Mouse (Mus musculus): ENCODE measurements at regions not wholly inside any gene's neighbourhood (a gene's known extent, or its start where the extent isn't known, plus 50 kb on each side); places are given as distances from the start of the nearest gene placed in this dataset.

GRCm38 (mm10) chr1:42623766-42624165 is 71.8 kb upstream of the Pou3f3 start:
- no peaks in the 10 kb centered on the region for H3K36me3 ChIP-seq (ENCODE audit: control insufficient read depth, insufficient read depth, low read length, poor library complexity, severe bottlenecking)
- H3K4me3 ChIP-seq (ENCODE audit: low read depth, low read length): no peak overlapping the region
- no peak overlapping the region for H3K27ac ChIP-seq (ENCODE audit: insufficient read depth, low read length)
- TF ChIP-seq CTCF (IDR thresholded peaks at IDR 0.05; ENCODE audit: low read depth, low read length) (no peak), POLR2A (IDR thresholded peaks at IDR 0.05; ENCODE audit: insufficient read depth, low read length) (no peak)
- no peaks in the 10 kb centered on the region for H3K4me1 ChIP-seq (ENCODE audit: control insufficient read depth, insufficient read depth, low read length)
- H3K27me3 ChIP-seq (ENCODE audit: control insufficient read depth, insufficient read depth, low read length, poor library complexity, severe bottlenecking): no peaks in the 10 kb centered on the region
- no peak overlapping the region for H3K9ac ChIP-seq (ENCODE audit: low read depth, poor library complexity, severe bottlenecking)
- H3K9me3 ChIP-seq (replicated peaks; ENCODE audit: control insufficient read depth, insufficient read depth, low read length, poor library complexity, severe bottlenecking): no peaks in the 10 kb centered on the region

GRCm38 (mm10) chr1:42628800-42629199 is 66.8 kb upstream of the Pou3f3 start:
- Histone ChIP-seq H3K9me3 (replicated peaks; ENCODE audit: control insufficient read depth, insufficient read depth, low read length, poor library complexity, severe bottlenecking) (no peaks in the 10 kb centered on the region), H3K4me1 (ENCODE audit: control insufficient read depth, insufficient read depth, low read length) (no peaks in the 10 kb centered on the region), H3K36me3 (ENCODE audit: control insufficient read depth, insufficient read depth, low read length, poor library complexity, severe bottlenecking) (no peaks in the 10 kb centered on the region), H3K9ac (ENCODE audit: low read depth, poor library complexity, severe bottlenecking) (no peak overlapping the region), H3K27ac (ENCODE audit: insufficient read depth, low read length) (no peak overlapping the region), H3K4me3 (ENCODE audit: low read depth, low read length) (no peak overlapping the region), H3K27me3 (ENCODE audit: control insufficient read depth, insufficient read depth, low read length, poor library complexity, severe bottlenecking) (no peaks in the 10 kb centered on the region; the same call in 1 of the 2 replicates)
- TF ChIP-seq POLR2A (IDR thresholded peaks at IDR 0.05; ENCODE audit: insufficient read depth, low read length) (no peak), EP300 (IDR thresholded peaks at IDR 0.05; ENCODE audit: insufficient read depth, low read depth, low read length) (no peak), CTCF (IDR thresholded peaks at IDR 0.05; ENCODE audit: low read depth, low read length) (no peak)

GRCm38 (mm10) chr1:42629465-42630261 is 65.9 kb upstream of the Pou3f3 start:
- Histone ChIP-seq H3K4me3 (ENCODE audit: low read depth, low read length) (no peak overlapping the region), H3K36me3 (ENCODE audit: control insufficient read depth, insufficient read depth, low read length, poor library complexity, severe bottlenecking) (no peaks in the 10 kb centered on the region), H3K27me3 (ENCODE audit: control insufficient read depth, insufficient read depth, low read length, poor library complexity, severe bottlenecking) (no peaks in the 10 kb centered on the region; the same call in 1 of the 2 replicates), H3K4me1 (ENCODE audit: control insufficient read depth, insufficient read depth, low read length) (no peaks in the 10 kb centered on the region), H3K9me3 (replicated peaks; ENCODE audit: control insufficient read depth, insufficient read depth, low read length, poor library complexity, severe bottlenecking) (no peaks in the 10 kb centered on the region), H3K27ac (ENCODE audit: insufficient read depth, low read length) (no peak overlapping the region), H3K9ac (ENCODE audit: low read depth, poor library complexity, severe bottlenecking) (no peak overlapping the region)
- no peak for TF ChIP-seq CTCF (IDR thresholded peaks at IDR 0.05; ENCODE audit: low read depth, low read length)
- no peak for TF ChIP-seq EP300 (IDR thresholded peaks at IDR 0.05; ENCODE audit: insufficient read depth, low read depth, low read length)
- TF ChIP-seq POLR2A (IDR thresholded peaks at IDR 0.05; ENCODE audit: insufficient read depth, low read length): no peak

- no peaks in the 10 kb centered on the region for H3K4me1 ChIP-seq (ENCODE audit: control insufficient read depth, insufficient read depth, low read length)
- H3K27me3 ChIP-seq (ENCODE audit: control insufficient read depth, insufficient read depth, low read length, poor library complexity, severe bottlenecking): no peaks in the 10 kb centered on the region; the same call in 1 of the 2 replicates
- no peak overlapping the region for H3K4me3 ChIP-seq (ENCODE audit: low read depth, low read length)
- no peaks in the 10 kb centered on the region for H3K36me3 ChIP-seq (ENCODE audit: control insufficient read depth, insufficient read depth, low read length, poor library complexity, severe bottlenecking)
- H3K9ac ChIP-seq (ENCODE audit: low read depth, poor library complexity, severe bottlenecking): no peak overlapping the region
- TF ChIP-seq POLR2A (IDR thresholded peaks at IDR 0.05; ENCODE audit: insufficient read depth, low read length) (no peak), CTCF (IDR thresholded peaks at IDR 0.05; ENCODE audit: low read depth, low read length) (no peak), EP300 (IDR thresholded peaks at IDR 0.05; ENCODE audit: insufficient read depth, low read depth, low read length) (no peak)
- no peak overlapping the region for H3K27ac ChIP-seq (ENCODE audit: insufficient read depth, low read length)
- H3K9me3 ChIP-seq (replicated peaks; ENCODE audit: control insufficient read depth, insufficient read depth, low read length, poor library complexity, severe bottlenecking): no peaks in the 10 kb centered on the region; the same call in none of the 2 replicates
Observed at GRCm38 (mm10) chr1:42632286-42632685, 63.3 kb upstream of the Pou3f3 start.

GRCm38 (mm10) chr1:42636558-42636957 is 59.0 kb upstream of the Pou3f3 start:
- Histone ChIP-seq H3K27ac (ENCODE audit: insufficient read depth, low read length) (no peak overlapping the region), H3K4me1 (ENCODE audit: control insufficient read depth, insufficient read depth, low read length) (no peaks in the 10 kb centered on the region), H3K9me3 (replicated peaks; ENCODE audit: control insufficient read depth, insufficient read depth, low read length, poor library complexity, severe bottlenecking) (no peaks in the 10 kb centered on the region; the same call in none of the 2 replicates), H3K36me3 (ENCODE audit: control insufficient read depth, insufficient read depth, low read length, poor library complexity, severe bottlenecking) (no peaks in the 10 kb centered on the region), H3K27me3 (ENCODE audit: control insufficient read depth, insufficient read depth, low read length, poor library complexity, severe bottlenecking) (no peaks in the 10 kb centered on the region; the same call in 1 of the 2 replicates), H3K4me3 (ENCODE audit: low read depth, low read length) (no peak overlapping the region), H3K9ac (ENCODE audit: low read depth, poor library complexity, severe bottlenecking) (no peak overlapping the region)
- TF ChIP-seq EP300 (IDR thresholded peaks at IDR 0.05; ENCODE audit: insufficient read depth, low read depth, low read length) (no peak), POLR2A (IDR thresholded peaks at IDR 0.05; ENCODE audit: insufficient read depth, low read length) (no peak), CTCF (IDR thresholded peaks at IDR 0.05; ENCODE audit: low read depth, low read length) (no peak)

All from ES-Bruce4 (cell line).